Mouse (Mus musculus) embryonic facial prominence, embryonic 10.5 days (tissue): ENCODE data around the gene Insl3. TPM values are rescaled to one million over a fixed set of nuclear protein-coding genes. Genes with fewer than 3 reads are reported as not detected.
"Not testable (repeated sequence)": the region's sequence is repeated elsewhere in the genome, so short reads cannot be mapped to it uniquely, and the experiment has no call there.

Experiments
- DNase-seq: peaks from one replicate; pipeline ENCODE4 v3.0.0-alpha.2; 2017; ENCODE audit warnings: low spot score
- H3K27ac ChIP-seq: fragments of 300-500 bp; sonication (generic); replicated peaks from 2 replicates; pipeline ENCODE4 v1.5.1; 2016; ENCODE audit warnings: mild to moderate bottlenecking
- H3K27me3 ChIP-seq: fragments of 300-500 bp; sonication (generic); replicated peaks from 2 replicates; pipeline ENCODE4 v1.6.1; 2016; ENCODE audit warnings: low read depth, mild to moderate bottlenecking; ENCODE audit not compliant: poor library complexity, severe bottlenecking
- H3K36me3 ChIP-seq: fragments of 300-500 bp; sonication (generic); replicated peaks from 2 replicates; pipeline ENCODE4 v1.6.1; 2016; ENCODE audit warnings: mild to moderate bottlenecking, moderate library complexity
- H3K4me1 ChIP-seq: fragments of 300-500 bp; sonication (generic); 2 replicates; pipeline ENCODE4 v1.6.1; 2016
- H3K4me3 ChIP-seq: fragments of 300-500 bp; sonication (generic); 2 replicates; pipeline ENCODE4 v1.5.1; 2016; ENCODE audit warnings: mild to moderate bottlenecking, moderate library complexity
- H3K9me3 ChIP-seq: fragments of 300-500 bp; sonication (generic); 2 replicates; pipeline ENCODE4 v1.6.1; 2016; ENCODE audit warnings: mild to moderate bottlenecking
- whole genome bisulfite sequencing: fragments of 180-500 bp; shearing (Covaris S2); methylation state at CpG from one replicate; pipeline ENCODE4 v1.1.7; 2016; 5-methylcytosine and 5-hydroxymethylcytosine counted together
- polyA plus RNA-seq: library from polyadenylated mRNA; unstranded; fragments of >200 nt; fragmentation: Nextera tagmentation; extraction: Ambion mirVana; gene quantifications from 2 replicates; pipeline ENCODE4 v1.2.1, GENCODE M21; 2016

The Insl3 gene
- polyA plus RNA-seq, 1 experiment from 2014 or later, result not detected

GRCm38 (mm10) chr8:71718252-71718651, 29.2 kb downstream of the Insl3 start:
- Histone ChIP-seq H3K4me1 (peaks cover 38% of the 10 kb centered on the region), H3K27me3 (peaks cover 36% of the 10 kb centered on the region), H3K27ac (no peak overlapping the region), H3K4me3 (no peak overlapping the region), H3K36me3 (no peaks in the 10 kb centered on the region), H3K9me3 (no peaks in the 10 kb centered on the region)
- 31% methylated on average over 3 of the region's 3 CpGs for WGBS
- no peak for DNase-seq

GRCm38 (mm10) chr8:71719218-71719617, 30.2 kb downstream of the Insl3 start:
- no peak overlapping the region for H3K27ac ChIP-seq
- no peaks in the 10 kb centered on the region for H3K9me3 ChIP-seq
- H3K4me1 ChIP-seq, result peaks cover 38% of the 10 kb centered on the region
- no peaks in the 10 kb centered on the region for H3K36me3 ChIP-seq
- DNase-seq, result no peak
- no peak overlapping the region for H3K4me3 ChIP-seq
- WGBS, result 72% methylated on average over 4 of the region's 4 CpGs
- peaks cover 44% of the 10 kb centered on the region for H3K27me3 ChIP-seq

GRCm38 (mm10) chr8:71719928-71720457, 31.0 kb downstream of the Insl3 start:
- DNase-seq, result peak; percentile 86
- Histone ChIP-seq H3K9me3 (no peaks in the 10 kb centered on the region), H3K27me3 (peaks cover 48% of the 10 kb centered on the region), H3K36me3 (no peaks in the 10 kb centered on the region), H3K4me3 (no peak overlapping the region), H3K4me1 (peaks cover 42% of the 10 kb centered on the region), H3K27ac (no peak overlapping the region)
- 25% methylated on average over 7 of the region's 7 CpGs for WGBS

- H3K27ac ChIP-seq, result no peak overlapping the region
- no peaks in the 10 kb centered on the region for H3K9me3 ChIP-seq
- H3K4me1 ChIP-seq, result peaks cover 46% of the 10 kb centered on the region
- no peak for DNase-seq
- peaks cover 69% of the 10 kb centered on the region for H3K27me3 ChIP-seq
- no peaks in the 10 kb centered on the region for H3K36me3 ChIP-seq
- WGBS, result 60% methylated on average over 14 of the region's 14 CpGs
- no peak overlapping the region for H3K4me3 ChIP-seq
Observed at GRCm38 (mm10) chr8:71723047-71723551, 34.1 kb downstream of the Insl3 start.

GRCm38 (mm10) chr8:71724389-71724788, 35.4 kb downstream of the Insl3 start:
- Histone ChIP-seq H3K4me3 (peak overlapping the region; percentile 77; the same call in 1 of the 2 replicates), H3K4me1 (peaks cover 59% of the 10 kb centered on the region), H3K9me3 (no peaks in the 10 kb centered on the region), H3K27ac (no peak overlapping the region), H3K36me3 (no peaks in the 10 kb centered on the region), H3K27me3 (peaks cover 82% of the 10 kb centered on the region)
- DNase-seq, result no peak
- WGBS, result 73% methylated on average over 4 of the region's 4 CpGs

GRCm38 (mm10) chr8:71725122-71725924, 36.3 kb downstream of the Insl3 start, which contains the start of gene Fcho1:
TSS of gene Fcho1 (minus strand) at chr8:71725716.
- peaks cover 84% of the 10 kb centered on the region for H3K27me3 ChIP-seq
- H3K4me3 ChIP-seq, result peak within 1 kb of the TSS; percentile 77
- WGBS, result under 1% methylated on average over 54 of the region's 54 CpGs
- no peaks in the 10 kb centered on the region for H3K9me3 ChIP-seq
- H3K27ac ChIP-seq, result peak within 1 kb of the TSS; percentile 69; the same call in 1 of the 2 replicates
- no peaks in the 10 kb centered on the region for H3K36me3 ChIP-seq
- peaks cover 50% of the 10 kb centered on the region for H3K4me1 ChIP-seq
- DNase-seq, result peak; percentile 85

GRCm38 (mm10) chr8:71728240-71728785, 39.3 kb downstream of the Insl3 start:
- WGBS, result 8% methylated on average over 21 of the region's 21 CpGs
- Histone ChIP-seq H3K27ac (no peak overlapping the region), H3K4me3 (peak overlapping the region; percentile 53), H3K4me1 (peaks cover 25% of the 10 kb centered on the region), H3K27me3 (peaks cover 69% of the 10 kb centered on the region), H3K9me3 (no peaks in the 10 kb centered on the region), H3K36me3 (no peaks in the 10 kb centered on the region)
- DNase-seq, result peak; percentile 62

GRCm38 (mm10) chr8:71728826-71729620, 40.0 kb downstream of the Insl3 start:
- DNase-seq, result peak; percentile 38
- H3K27me3 ChIP-seq, result peaks cover 62% of the 10 kb centered on the region
- peak overlapping the region; percentile 53 for H3K4me3 ChIP-seq
- H3K27ac ChIP-seq, result no peak overlapping the region
- peaks cover 25% of the 10 kb centered on the region for H3K4me1 ChIP-seq
- H3K36me3 ChIP-seq, result no peaks in the 10 kb centered on the region
- H3K9me3 ChIP-seq, result no peaks in the 10 kb centered on the region
- 4% methylated on average over 16 of the region's 16 CpGs for WGBS

GRCm38 (mm10) chr8:71731652-71732230, 42.7 kb downstream of the Insl3 start:
- H3K4me3 ChIP-seq, result no peak overlapping the region
- no peak overlapping the region for H3K27ac ChIP-seq
- no peaks in the 10 kb centered on the region for H3K36me3 ChIP-seq
- peak; percentile 39 for DNase-seq
- H3K9me3 ChIP-seq, result no peaks in the 10 kb centered on the region
- peaks cover 36% of the 10 kb centered on the region for H3K27me3 ChIP-seq
- peaks cover 14% of the 10 kb centered on the region for H3K4me1 ChIP-seq
- WGBS, result 53% methylated on average over 3 of the region's 3 CpGs

- DNase-seq, result not testable (repeated sequence)
- H3K27me3 ChIP-seq, result peaks cover 14% of the 10 kb centered on the region
Observed at GRCm38 (mm10) chr8:71738316-71738715, 49.3 kb downstream of the Insl3 start.

More at GRCm38 (mm10) chr8:71738316-71738715, 49.3 kb downstream of the Insl3 start:
- H3K4me1 ChIP-seq, H3K27ac ChIP-seq, H3K4me3 ChIP-seq, H3K36me3 ChIP-seq, H3K9me3 ChIP-seq: not testable (repeated sequence)
